Mouse (Mus musculus): Measurements from ENCODE around the gene Elmod2. TPM values are rescaled to one million over a fixed set of nuclear protein-coding genes. Genes with fewer than 3 reads are reported as not detected.

The Elmod2 gene
- polyA plus RNA-seq, 1 experiment from 2014 or later = 24.1 TPM

Other genes starting within 250 kb of the Elmod2 start
- gene Tbc1d9, start 167.1 kb downstream of the Elmod2 start, polyA plus RNA-seq (2014; fragmentation: Nextera tagmentation; extraction: Ambion mirVana) = 19.0 and 19.7 TPM in 2 replicates
- gene Gm10645, start 166.3 kb downstream of the Elmod2 start, polyA plus RNA-seq (2014; fragmentation: Nextera tagmentation; extraction: Ambion mirVana) = 9.8 and 14.2 TPM in 2 replicates
- 0.44 TPM in 1 of 2 replicates, not detected in the other for gene Ucp1, start 42.1 kb downstream of the Elmod2 start, polyA plus RNA-seq (2014; fragmentation: Nextera tagmentation; extraction: Ambion mirVana)
- not detected in 2 replicates for gene Mgat4d, start 16.0 kb upstream of the Elmod2 start, polyA plus RNA-seq (2014; fragmentation: Nextera tagmentation; extraction: Ambion mirVana)
- gene Clgn, start 57.4 kb upstream of the Elmod2 start, polyA plus RNA-seq (2014; fragmentation: Nextera tagmentation; extraction: Ambion mirVana) = 15.6 and 17.9 TPM in 2 replicates
- 269 and 301 TPM in 2 replicates for gene Scoc, start 125.9 kb upstream of the Elmod2 start, polyA plus RNA-seq (2014; fragmentation: Nextera tagmentation; extraction: Ambion mirVana)
- gene Olfr370, start 203.3 kb upstream of the Elmod2 start, polyA plus RNA-seq (2014; fragmentation: Nextera tagmentation; extraction: Ambion mirVana) = not detected in 2 replicates
- gene Ndufb7, start 234.2 kb upstream of the Elmod2 start, polyA plus RNA-seq (2014; fragmentation: Nextera tagmentation; extraction: Ambion mirVana) = 348 and 353 TPM in 2 replicates

Measured in neural tube, embryonic 14.5 days (tissue).